Mouse (Mus musculus): Measurements from ENCODE around the gene Kng1.
"Not testable (repeated sequence)": the region's sequence is repeated elsewhere in the genome, so short reads cannot be mapped to it uniquely, and the experiment has no call there.

Gene Kng1

GRCm38 (mm10) chr16:23057668-23058447, at the start of gene Kng1:
TSS of gene Kng1 (plus strand) at chr16:23057865.
- DNase-seq: not testable (repeated sequence)

GRCm38 (mm10) chr16:23013786-23014185, 43.9 kb upstream of the Kng1 start:
- not testable (repeated sequence) for DNase-seq

GRCm38 (mm10) chr16:23014645-23015044, 43.0 kb upstream of the Kng1 start:
- DNase-seq: not testable (repeated sequence)

- DNase-seq: not testable (repeated sequence)
These were observed 37.1 kb upstream of the Kng1 start for GRCm38 (mm10) chr16:23020571-23020970.

- no peak for DNase-seq
These were observed 32.6 kb upstream of the Kng1 start for GRCm38 (mm10) chr16:23025111-23025510.

- DNase-seq: no peak
These were observed 31.1 kb upstream of the Kng1 start for GRCm38 (mm10) chr16:23026582-23026981.

GRCm38 (mm10) chr16:23027341-23027740, 30.3 kb upstream of the Kng1 start:
- DNase-seq: not testable (repeated sequence)

GRCm38 (mm10) chr16:23028966-23029600, 28.6 kb upstream of the Kng1 start, which contains the start of gene Kng2:
TSS of gene Kng2 (minus strand) at chr16:23029482.
- not testable (repeated sequence) for DNase-seq

GRCm38 (mm10) chr16:23030673-23031435, 26.8 kb upstream of the Kng1 start:
- DNase-seq: no peak

GRCm38 (mm10) chr16:23033673-23034072, 24.0 kb upstream of the Kng1 start:
- DNase-seq: no peak

- DNase-seq: no peak
These were observed 19.9 kb upstream of the Kng1 start for GRCm38 (mm10) chr16:23037744-23038143.

- no peak for DNase-seq
These were observed 18.4 kb upstream of the Kng1 start for GRCm38 (mm10) chr16:23039281-23039680.

GRCm38 (mm10) chr16:23040876-23041275, 16.8 kb upstream of the Kng1 start:
- no peak for DNase-seq

GRCm38 (mm10) chr16:23046319-23046718, 11.3 kb upstream of the Kng1 start:
- no peak for DNase-seq

GRCm38 (mm10) chr16:23059630-23060029, 2.0 kb downstream of the Kng1 start:
- not testable (repeated sequence) for DNase-seq

GRCm38 (mm10) chr16:23060781-23061325, 3.2 kb downstream of the Kng1 start:
- not testable (repeated sequence) for DNase-seq

- not testable (repeated sequence) for DNase-seq
These were observed 19.9 kb downstream of the Kng1 start for GRCm38 (mm10) chr16:23077516-23077915.

- not testable (repeated sequence) for DNase-seq
These were observed 29.5 kb downstream of the Kng1 start for GRCm38 (mm10) chr16:23087159-23087558.

GRCm38 (mm10) chr16:23087712-23088111, 30.0 kb downstream of the Kng1 start:
- not testable (repeated sequence) for DNase-seq

GRCm38 (mm10) chr16:23088491-23088890, 30.8 kb downstream of the Kng1 start:
- not testable (repeated sequence) for DNase-seq

GRCm38 (mm10) chr16:23091345-23091744, 33.7 kb downstream of the Kng1 start:
- DNase-seq: not testable (repeated sequence)

- peak in 1 of 2 experiments; percentile 24 for DNase-seq
These were observed 35.8 kb downstream of the Kng1 start for GRCm38 (mm10) chr16:23093321-23093953.
